Mouse (Mus musculus) midbrain, embryonic 13.5 days (tissue): ENCODE results near the gene Cutal. TPM values are rescaled to one million over a fixed set of nuclear protein-coding genes. Genes with fewer than 3 reads are reported as not detected.

Experiments
- ATAC-seq: fragments of 200-750 bp; cut with Nextera tagmentation; 2 replicates; pipeline ENCODE4 v1.8.0; 2017; ENCODE audit warnings: mild to moderate bottlenecking, moderate TSS enrichment, moderate library complexity
- H3K27ac ChIP-seq: fragments of 300-500 bp; sonication (generic); 2 replicates; pipeline ENCODE4 v1.5.1; 2015; ENCODE audit warnings: inconsistent platforms, mild to moderate bottlenecking, moderate library complexity
- H3K27me3 ChIP-seq: fragments of 300-500 bp; sonication (generic); 2 replicates; pipeline ENCODE4 v1.6.1; 2015; ENCODE audit warnings: mild to moderate bottlenecking, inconsistent platforms
- H3K36me3 ChIP-seq: fragments of 300-500 bp; sonication (generic); 2 replicates; pipeline ENCODE4 v1.6.1; 2015; ENCODE audit warnings: mild to moderate bottlenecking, inconsistent platforms
- H3K4me1 ChIP-seq: fragments of 300-500 bp; sonication (generic); replicated peaks from 2 replicates; pipeline ENCODE4 v1.6.1; 2015; ENCODE audit warnings: inconsistent platforms
- H3K4me2 ChIP-seq: fragments of 300-500 bp; sonication (generic); replicated peaks from 2 replicates; pipeline ENCODE4 v1.6.1; 2015; ENCODE audit warnings: moderate library complexity, mild to moderate bottlenecking, inconsistent platforms
- H3K4me3 ChIP-seq: fragments of 300-500 bp; sonication (generic); replicated peaks from 2 replicates; pipeline ENCODE4 v1.5.1; 2015; ENCODE audit warnings: mild to moderate bottlenecking, inconsistent platforms
- H3K9ac ChIP-seq: fragments of 300-500 bp; sonication (generic); replicated peaks from 2 replicates; pipeline ENCODE4 v1.6.1; 2015; ENCODE audit warnings: mild to moderate bottlenecking, inconsistent platforms
- H3K9me3 ChIP-seq: fragments of 300-500 bp; sonication (generic); 2 replicates; pipeline ENCODE4 v1.6.1; 2016; ENCODE audit warnings: mild to moderate bottlenecking, inconsistent platforms
- WGBS: fragments of 180-500 bp; shearing (Covaris S2); methylation state at CpG from one replicate; pipeline ENCODE4 v1.1.7; 2015; 5-methylcytosine and 5-hydroxymethylcytosine counted together
- polyA plus RNA-seq: library from polyadenylated mRNA; unstranded; fragments of >200 nt; fragmentation: Nextera tagmentation; extraction: Ambion mirVana; gene quantifications from 2 replicates; pipeline ENCODE4 v1.2.1, GENCODE M21; 2015

The Cutal gene
- polyA plus RNA-seq, 1 experiment from 2014 or later, result 0.39 TPM

DNA sequence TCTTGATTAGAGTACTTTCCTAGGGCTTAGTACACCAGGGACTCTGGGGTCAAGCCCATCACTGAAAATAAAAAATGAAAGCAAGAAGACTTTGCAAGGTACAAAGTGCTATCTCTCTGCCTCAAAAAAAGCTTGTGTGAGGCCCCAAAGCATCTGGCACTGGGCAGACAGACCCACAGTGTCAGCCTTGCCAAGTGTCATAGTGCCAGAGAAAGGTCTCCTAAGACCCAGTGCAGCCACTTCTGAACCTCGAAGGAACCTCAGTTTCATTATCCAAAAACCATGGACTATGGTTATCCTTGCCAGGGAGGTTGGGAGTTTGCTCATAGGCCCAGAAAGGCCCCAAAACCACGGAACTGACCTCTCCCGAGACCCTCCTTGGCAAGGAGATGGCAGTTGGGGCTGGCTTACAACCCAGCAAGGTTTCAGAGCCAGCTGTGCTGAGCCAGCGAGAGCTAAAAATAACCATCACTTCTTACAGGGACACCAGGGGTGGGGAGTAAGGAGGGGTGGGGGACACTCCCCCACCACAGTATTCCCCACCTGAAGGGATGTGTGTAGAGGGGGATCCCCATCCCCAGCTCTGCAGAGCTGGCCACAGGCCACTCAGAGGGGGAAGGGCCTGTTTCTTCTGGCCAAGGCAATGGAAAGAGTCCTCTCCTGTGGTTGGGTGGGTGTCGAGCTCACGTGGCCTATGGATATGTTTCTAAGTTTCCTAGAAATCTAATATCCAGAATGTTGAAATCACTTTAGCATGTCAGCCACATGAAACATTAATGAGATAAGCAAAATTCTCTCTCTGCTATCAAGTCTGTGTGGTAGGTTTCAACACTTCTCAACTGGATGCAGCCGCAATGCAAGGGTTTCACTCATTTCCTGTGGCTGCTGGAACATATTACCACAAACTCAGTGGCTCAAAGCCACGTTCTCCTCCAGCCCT is 64.3 kb downstream of the Cutal start:
- WGBS, result 80% methylated on average over 8 of the region's 8 CpGs
- Histone ChIP-seq H3K4me3 (no peak overlapping the region), H3K4me2 (no peak overlapping the region), H3K9me3 (no peaks in the 10 kb centered on the region), H3K27me3 (peaks cover 2% of the 10 kb centered on the region; the same call in 1 of the 2 replicates), H3K27ac (no peak overlapping the region), H3K9ac (no peak overlapping the region), H3K36me3 (no peaks in the 10 kb centered on the region), H3K4me1 (no peaks in the 10 kb centered on the region)
- no peak for ATAC-seq

GRCm38 (mm10) chr2:34940246-34940645 is 66.0 kb downstream of the Cutal start:
- Histone ChIP-seq H3K27me3 (peaks cover 2% of the 10 kb centered on the region; the same call in 1 of the 2 replicates), H3K4me2 (no peak overlapping the region), H3K36me3 (no peaks in the 10 kb centered on the region), H3K9me3 (no peaks in the 10 kb centered on the region), H3K9ac (no peak overlapping the region), H3K4me1 (no peaks in the 10 kb centered on the region), H3K27ac (no peak overlapping the region), H3K4me3 (no peak overlapping the region)
- WGBS, result 79% methylated on average over 5 of the region's 5 CpGs
- ATAC-seq, result no peak

DNA sequence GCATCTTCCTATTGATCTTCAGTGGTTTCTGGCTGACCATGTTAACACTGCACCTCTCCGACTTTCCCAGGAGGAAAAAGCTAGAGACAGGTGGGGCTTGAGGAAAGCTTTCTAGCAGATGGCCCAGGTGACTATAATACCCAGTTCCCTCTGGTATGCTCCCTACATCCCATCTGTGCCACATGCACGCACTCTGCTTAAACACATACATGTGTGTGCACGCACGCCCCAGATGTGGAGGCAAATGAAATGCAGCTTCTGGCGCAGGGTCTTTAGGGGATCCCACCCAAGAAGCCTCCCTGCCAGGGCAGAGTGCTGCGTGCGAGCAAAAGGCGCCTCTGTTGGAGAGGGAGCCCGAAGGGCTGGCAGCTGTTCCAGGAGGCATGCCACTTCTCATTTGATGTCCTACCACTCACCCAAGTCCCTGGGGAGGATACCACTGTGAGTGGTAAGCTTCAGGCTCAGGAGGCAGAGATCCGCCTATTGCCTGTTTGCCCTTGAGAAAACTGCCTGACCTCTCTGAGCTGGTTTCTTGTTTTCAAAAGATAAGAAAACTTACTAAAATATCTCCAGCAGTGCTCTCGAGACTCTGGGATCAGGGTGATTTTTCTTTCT is 67.0 kb downstream of the Cutal start:
- 79% methylated on average over 11 of the region's 11 CpGs for WGBS
- no peak for ATAC-seq
- H3K36me3 ChIP-seq, result no peaks in the 10 kb centered on the region

More for the DNA sequence above, 67.0 kb downstream of the Cutal start:
- no peaks in the 10 kb centered on the region for H3K9me3 ChIP-seq
- no peaks in the 10 kb centered on the region for H3K4me1 ChIP-seq
- no peak overlapping the region for H3K4me3 ChIP-seq
- H3K27me3 ChIP-seq, result peaks cover 2% of the 10 kb centered on the region; the same call in 1 of the 2 replicates
- H3K27ac ChIP-seq, result no peak overlapping the region
- no peak overlapping the region for H3K4me2 ChIP-seq
- no peak overlapping the region for H3K9ac ChIP-seq

Other genes with a start within 250 kb of the Cutal start
- gene Gapvd1, start 119.2 kb upstream of the Cutal start, polyA plus RNA-seq, result 123 and 126 TPM in 2 replicates
- gene Hspa5, start 102.4 kb upstream of the Cutal start, polyA plus RNA-seq, result 464 and 489 TPM in 2 replicates
- gene Rabepk, start 74.5 kb upstream of the Cutal start, polyA plus RNA-seq, result 21.8 and 22.7 TPM in 2 replicates
- 80.4 and 88.8 TPM in 2 replicates for gene Fbxw2, start 48.1 kb upstream of the Cutal start, polyA plus RNA-seq
- gene Gm34653, start 41.4 kb upstream of the Cutal start, polyA plus RNA-seq, result 0.19 TPM in 1 of 2 replicates, not detected in the other
- 104 and 110 TPM in 2 replicates for gene Psmd5, start 572 bp downstream of the Cutal start, polyA plus RNA-seq
- gene Phf19, start 39.6 kb downstream of the Cutal start, polyA plus RNA-seq, result 1.2 and 2.2 TPM in 2 replicates
- gene Traf1, start 87.4 kb downstream of the Cutal start, polyA plus RNA-seq, result 0.59 and 0.79 TPM in 2 replicates
- 0.58 and 0.97 TPM in 2 replicates for gene Hc, start 187.0 kb downstream of the Cutal start, polyA plus RNA-seq
- 0.22 and 0.46 TPM in 2 replicates for gene AI182371, start 227.1 kb downstream of the Cutal start, polyA plus RNA-seq
- gene Cntrl, start 235.1 kb downstream of the Cutal start, polyA plus RNA-seq, result 16.7 and 18.1 TPM in 2 replicates